Mouse (Mus musculus) CD4-positive, CD25-positive, alpha-beta regulatory T cell, adult 4 months (primary cell): ENCODE results near the gene Esrp2. TPM values are rescaled to one million over a fixed set of nuclear protein-coding genes. Genes with fewer than 3 reads are reported as not detected.

Source experiments
- ATAC-seq: one replicate; pipeline ENCODE4 v1.8.0; 2017
- polyA plus RNA-seq, 2 experiments: library from polyadenylated mRNA; unstranded; fragments of 100-300 nt; shearing (Covaris generic); gene quantifications; one replicate each; pipeline ENCODE4 v1.2.1; 2017

The Esrp2 gene
- polyA plus RNA-seq, 2 experiments from 2014 or later, result not detected

GRCm38 (mm10) chr8:106147868-106148565, 11.2 kb upstream of the Esrp2 start:
- no peak for ATAC-seq

GRCm38 (mm10) chr8:106146014-106146413, 9.2 kb upstream of the Esrp2 start:
- ATAC-seq, result no peak

GRCm38 (mm10) chr8:106145331-106145730, 8.6 kb upstream of the Esrp2 start:
- no peak for ATAC-seq

GRCm38 (mm10) chr8:106140769-106141168, 4.0 kb upstream of the Esrp2 start:
- peak; percentile 82 for ATAC-seq

- ATAC-seq, result no peak
Observed at GRCm38 (mm10) chr8:106140191-106140590, 3.4 kb upstream of the Esrp2 start.

GRCm38 (mm10) chr8:106138616-106139015, 1.8 kb upstream of the Esrp2 start:
- no peak for ATAC-seq

GRCm38 (mm10) chr8:106137906-106138477, 1.2 kb upstream of the Esrp2 start:
- ATAC-seq, result no peak

- no peak for ATAC-seq
Observed at GRCm38 (mm10) chr8:106137218-106137905, 588 bp upstream of the Esrp2 start.

GRCm38 (mm10) chr8:106135672-106136071, 1.1 kb downstream of the Esrp2 start:
- no peak for ATAC-seq

GRCm38 (mm10) chr8:106134751-106135571, 1.8 kb downstream of the Esrp2 start:
- no peak for ATAC-seq

GRCm38 (mm10) chr8:106133946-106134345, 2.8 kb downstream of the Esrp2 start:
- ATAC-seq, result no peak

- peak; percentile 36 for ATAC-seq
Observed at GRCm38 (mm10) chr8:106133526-106133925, 3.2 kb downstream of the Esrp2 start.

- ATAC-seq, result no peak
Observed at GRCm38 (mm10) chr8:106132356-106132755, 4.4 kb downstream of the Esrp2 start.

- ATAC-seq, result no peak
Observed at GRCm38 (mm10) chr8:106131488-106132222, 5.1 kb downstream of the Esrp2 start.

- no peak for ATAC-seq
Observed at GRCm38 (mm10) chr8:106131021-106131420, 5.8 kb downstream of the Esrp2 start.

- ATAC-seq, result no peak
Observed at GRCm38 (mm10) chr8:106130505-106130904, 6.3 kb downstream of the Esrp2 start.

- no peak for ATAC-seq
Observed at GRCm38 (mm10) chr8:106129997-106130396, 6.8 kb downstream of the Esrp2 start.

- no peak for ATAC-seq
Observed at GRCm38 (mm10) chr8:106129232-106129930, 7.4 kb downstream of the Esrp2 start.

- no peak for ATAC-seq
Observed at GRCm38 (mm10) chr8:106127882-106128410, 8.8 kb downstream of the Esrp2 start.

GRCm38 (mm10) chr8:106127054-106127453, 9.7 kb downstream of the Esrp2 start:
- no peak for ATAC-seq

- ATAC-seq, result no peak
Observed at GRCm38 (mm10) chr8:106126055-106126454, 10.7 kb downstream of the Esrp2 start.
